Mouse (Mus musculus) layer of hippocampus, adult 9-10 months (tissue): ENCODE data around the gene Cdh22.

ENCODE experiments used
- DNase-seq: peaks from one replicate; pipeline ENCODE4 v3.0.0; 2022; ENCODE audit warnings: low spot score

Cdh22 gene

DNA sequence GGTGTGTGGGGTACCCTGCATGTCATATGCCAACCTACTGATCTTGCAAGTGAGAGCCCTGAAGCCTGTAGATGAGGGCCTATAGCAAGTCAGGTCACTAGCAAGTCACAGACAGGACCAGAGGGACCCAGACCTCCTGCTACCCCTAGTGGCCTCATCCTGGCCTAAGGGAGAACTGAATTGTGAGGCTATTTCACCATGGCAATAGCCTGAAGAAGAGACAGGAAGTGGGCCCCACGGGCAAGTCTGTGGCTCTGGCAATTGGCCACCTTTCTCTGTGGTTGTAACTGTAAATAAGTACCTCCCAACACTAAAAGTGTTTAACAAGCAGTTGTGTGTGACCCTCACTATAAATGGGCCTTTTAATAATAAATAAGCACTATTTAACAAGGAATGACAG is 16.2 kb upstream of the Cdh22 start:
- DNase-seq, result no peak

DNA sequence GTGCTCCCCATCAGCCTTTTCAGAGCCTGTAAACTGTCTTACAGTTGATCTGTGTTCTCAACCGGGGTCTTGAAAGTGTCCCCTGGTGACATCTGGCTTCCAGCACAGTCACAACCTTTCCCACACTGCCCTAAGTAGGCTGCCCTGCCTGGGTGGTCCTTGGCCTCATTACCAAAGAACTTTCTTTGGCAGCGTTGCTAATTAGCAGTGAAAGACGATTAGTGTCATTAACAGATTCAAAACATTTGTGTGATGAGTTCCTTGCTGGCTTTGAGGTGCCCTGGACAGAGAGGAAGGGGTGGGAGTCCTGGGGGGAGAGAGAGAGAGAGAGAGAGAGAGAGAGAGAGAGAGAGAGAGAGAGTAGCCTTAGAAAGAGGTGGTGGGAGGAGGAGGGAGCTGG is 14.3 kb upstream of the Cdh22 start:
- DNase-seq, result no peak

DNA sequence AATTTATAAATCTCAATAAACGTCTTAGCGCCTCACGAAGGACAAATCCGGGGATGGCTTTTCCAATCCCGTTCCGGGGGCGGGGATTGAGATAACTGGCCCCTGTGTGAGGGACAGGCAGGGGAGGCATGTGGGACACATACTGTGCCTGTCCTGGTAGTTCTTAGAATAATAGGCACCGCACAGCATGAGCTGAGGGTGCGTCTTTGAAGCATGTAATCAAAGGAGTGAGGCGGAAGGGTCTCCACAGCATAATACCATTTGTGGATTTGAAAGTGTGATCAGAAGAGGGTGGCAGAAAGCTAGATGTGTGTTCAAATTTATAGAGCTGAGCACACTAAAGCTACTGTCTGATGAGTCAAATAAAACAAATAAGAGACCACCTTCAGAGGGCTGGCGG is 11.7 kb upstream of the Cdh22 start:
- no peak for DNase-seq

DNA sequence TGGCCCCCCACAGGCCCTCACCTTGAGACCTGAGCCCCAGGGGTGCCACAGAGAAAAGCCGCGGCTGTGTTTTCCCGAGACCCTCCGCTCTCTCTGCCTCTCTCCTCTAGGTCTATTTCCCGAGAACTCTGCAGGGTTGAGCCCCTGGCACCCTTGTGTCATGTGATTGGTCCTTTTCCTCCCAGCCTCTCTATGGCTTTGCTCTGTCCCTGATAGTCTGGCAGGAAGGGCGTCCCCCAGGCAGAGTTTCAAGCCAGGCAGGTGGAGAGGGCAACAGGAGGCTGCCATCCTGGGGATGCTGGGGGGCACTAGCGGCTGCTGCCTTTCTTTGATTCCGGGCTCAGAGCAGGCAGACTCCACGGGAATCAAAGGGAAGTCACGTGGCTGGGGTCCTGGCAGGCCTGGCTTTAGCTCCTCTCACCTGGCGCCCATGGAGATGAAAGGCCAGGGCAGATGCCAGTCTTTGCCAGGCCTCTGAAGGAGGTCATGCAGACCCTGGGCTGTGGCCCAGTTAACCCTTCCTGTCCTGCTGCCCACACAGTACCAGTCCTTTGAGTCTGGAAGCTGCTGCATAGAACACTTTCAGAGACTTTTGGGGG is 8.6 kb upstream of the Cdh22 start:
- no peak for DNase-seq

DNA sequence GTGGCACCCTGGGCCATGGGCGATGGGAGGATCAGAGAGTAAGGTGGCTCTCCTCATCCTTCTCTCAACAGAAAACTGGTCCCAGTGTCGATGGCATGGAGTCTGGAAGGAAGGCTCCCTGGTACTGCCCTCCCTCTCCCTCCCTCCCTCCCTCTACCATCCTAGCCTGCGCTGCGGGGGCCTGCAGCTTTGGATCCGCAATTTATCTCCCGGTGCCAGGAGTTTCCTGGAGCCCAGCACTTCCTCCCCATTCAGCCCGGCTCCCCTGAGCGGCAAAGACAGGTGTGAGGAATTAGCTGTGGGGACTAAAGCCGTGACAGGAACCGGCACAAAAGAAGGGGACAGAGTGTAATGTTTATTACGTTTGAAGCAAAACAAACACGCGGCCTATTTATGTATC is 7.9 kb upstream of the Cdh22 start:
- no peak for DNase-seq

DNA sequence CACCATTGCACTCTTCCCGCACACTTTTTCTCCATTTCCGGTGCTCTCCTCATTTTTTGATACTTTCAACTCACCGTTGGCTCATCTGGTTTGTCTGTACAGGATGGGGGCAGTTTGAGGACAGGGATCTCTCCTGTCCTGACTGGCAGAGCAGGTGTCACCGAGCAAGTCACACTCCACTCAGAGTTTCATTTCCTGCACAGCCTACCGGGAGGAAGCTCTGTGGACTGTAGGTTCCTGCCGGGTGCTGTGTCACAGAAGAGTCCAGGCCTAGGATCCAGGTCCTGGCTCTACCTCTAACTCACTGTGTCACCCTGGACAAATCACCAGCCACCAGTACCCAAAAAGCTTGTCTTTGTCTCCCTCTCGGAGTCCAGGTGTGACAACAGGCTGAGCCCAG is 7.1 kb upstream of the Cdh22 start:
- DNase-seq, result no peak

DNA sequence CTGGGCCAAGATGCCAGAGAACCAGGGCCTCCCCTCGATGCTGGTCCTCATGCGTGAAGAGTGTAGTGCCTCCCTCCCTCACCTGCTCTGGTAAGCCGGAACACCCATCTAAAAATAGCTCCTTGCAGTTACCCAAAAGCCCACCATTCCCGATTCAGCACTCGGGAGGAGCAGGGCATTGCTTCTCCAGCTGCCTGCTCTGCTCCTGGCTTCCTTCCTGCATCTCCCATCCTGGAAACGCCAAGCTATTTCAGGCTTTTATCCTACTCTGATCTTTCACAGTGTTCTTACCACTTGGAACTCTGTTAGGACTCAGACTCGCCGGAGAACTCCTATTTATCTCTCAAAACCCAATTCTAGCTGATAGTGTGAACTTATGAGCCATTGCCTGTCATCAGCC is 5.7 kb upstream of the Cdh22 start:
- DNase-seq, result no peak

DNA sequence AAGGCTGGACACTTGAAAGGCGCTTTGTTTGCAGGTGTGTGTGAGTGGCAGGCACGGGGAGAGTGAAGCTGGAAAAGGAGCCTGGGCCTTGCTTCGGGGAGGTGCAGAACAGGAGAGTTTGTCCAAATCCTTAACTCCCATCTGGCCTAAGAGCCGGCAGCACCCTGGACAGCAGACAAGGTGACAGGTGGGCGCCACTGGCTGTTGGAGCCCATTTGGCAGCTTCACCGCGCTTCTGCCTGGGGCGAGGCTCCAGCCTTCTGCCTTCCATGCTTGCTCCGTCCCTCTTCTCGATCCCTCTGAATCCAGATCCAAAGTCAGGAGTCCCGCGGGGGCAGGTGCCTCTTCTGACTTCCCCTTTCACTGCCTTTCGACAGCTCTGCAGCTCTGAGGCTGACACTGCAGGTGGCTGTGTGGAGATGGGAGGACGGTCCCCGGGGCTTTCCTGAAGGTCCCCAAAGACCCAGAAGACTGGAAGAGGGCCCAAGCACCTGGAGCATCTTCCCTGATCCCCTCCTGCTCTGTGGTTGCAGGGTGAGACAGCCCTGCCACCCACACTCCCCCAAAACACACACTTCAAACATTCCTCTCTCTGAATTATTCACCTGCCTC is 5.0 kb upstream of the Cdh22 start:
- DNase-seq, result no peak

DNA sequence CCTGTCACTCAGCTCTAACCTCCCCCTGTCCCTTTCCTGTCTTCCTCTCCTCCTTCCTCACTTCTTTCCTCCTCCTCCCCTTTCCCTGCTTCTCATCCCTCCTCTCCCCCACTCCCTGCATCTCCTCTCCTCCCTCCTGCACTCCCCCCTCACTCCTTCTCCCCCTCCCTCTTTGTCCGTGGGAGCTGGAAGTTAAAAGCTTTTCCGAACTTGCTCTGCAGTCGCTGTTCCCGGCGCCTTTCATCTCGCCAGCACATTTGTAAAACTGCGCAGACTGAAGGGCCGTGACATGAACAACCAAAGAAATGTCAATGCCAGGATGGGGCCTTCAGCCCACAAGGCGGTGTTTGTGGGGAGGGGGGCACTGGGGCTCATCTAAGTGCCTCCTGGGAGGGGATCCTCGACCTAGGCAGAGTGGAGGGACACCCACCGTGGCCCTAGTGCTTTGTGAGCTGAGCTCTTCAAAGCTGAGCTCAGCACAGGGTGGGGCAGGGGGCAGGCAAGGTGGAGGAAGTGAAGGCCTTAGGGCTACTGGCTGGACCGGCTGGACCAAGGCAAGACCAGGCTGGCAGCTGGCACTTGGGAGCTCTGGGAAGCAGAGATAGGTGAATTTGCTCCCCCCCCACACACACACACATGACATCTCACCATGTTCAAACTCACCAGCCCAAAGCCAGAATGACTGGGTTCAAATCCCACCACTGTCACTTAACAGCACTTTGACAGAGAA is 3.9 kb upstream of the Cdh22 start:
- DNase-seq, result no peak

DNA sequence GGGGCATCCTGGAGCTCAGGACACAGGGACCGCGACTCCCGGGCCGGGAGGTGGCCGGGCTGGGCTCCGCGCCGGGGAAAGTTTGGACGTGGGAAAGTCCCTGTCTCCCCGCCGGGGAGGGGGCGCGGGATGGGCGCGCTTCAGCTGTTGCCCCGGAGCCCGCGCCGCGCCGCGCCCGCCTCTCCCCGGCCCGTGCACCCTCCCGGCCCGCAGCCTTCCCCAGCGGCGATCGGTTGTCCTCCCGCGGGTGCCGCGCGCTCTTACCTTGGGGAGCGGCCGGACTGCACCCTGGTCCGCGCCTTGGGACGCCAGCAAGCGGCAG is 401 bp downstream of the Cdh22 start:
- DNase-seq, result no peak

DNA sequence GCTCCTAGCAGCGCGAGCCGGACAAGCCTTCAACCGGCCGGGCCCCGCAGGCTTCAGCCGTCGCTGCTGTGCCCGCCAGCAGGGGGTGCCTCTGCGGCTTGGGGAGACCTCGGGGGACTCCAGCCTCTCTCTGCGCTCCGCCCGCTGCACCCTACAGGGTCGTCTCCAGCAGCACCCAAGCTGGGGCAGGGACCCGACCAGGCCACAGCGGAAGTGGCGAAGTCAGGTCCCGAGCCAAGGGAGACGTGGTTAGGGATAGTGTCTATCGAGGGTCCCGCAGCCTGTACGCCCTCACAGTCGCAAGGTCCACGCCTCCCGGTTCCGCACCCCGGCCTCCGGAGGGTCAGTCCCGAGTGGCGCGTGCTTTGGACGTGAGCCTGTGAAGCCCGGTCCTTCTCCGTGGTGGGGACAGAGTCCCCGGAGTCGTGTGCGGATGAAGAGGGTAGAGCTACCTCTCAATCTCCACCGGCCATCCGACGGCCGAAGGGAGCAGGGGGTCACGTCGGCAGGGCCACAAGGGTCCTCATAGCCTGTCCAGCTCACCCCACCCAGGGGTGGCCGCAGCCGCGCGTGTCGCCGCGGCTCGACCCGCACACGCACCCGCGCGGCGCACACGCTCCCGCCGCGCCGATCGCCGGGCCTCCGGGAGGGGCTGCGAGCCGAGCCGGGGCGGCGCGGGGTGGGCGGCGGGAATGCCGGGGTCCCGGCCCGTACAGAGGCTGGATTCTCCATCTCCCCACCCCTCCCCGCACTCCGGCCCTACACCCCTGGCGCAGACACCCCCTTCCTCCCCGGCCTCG is 962 bp downstream of the Cdh22 start:
- DNase-seq, result no peak

DNA sequence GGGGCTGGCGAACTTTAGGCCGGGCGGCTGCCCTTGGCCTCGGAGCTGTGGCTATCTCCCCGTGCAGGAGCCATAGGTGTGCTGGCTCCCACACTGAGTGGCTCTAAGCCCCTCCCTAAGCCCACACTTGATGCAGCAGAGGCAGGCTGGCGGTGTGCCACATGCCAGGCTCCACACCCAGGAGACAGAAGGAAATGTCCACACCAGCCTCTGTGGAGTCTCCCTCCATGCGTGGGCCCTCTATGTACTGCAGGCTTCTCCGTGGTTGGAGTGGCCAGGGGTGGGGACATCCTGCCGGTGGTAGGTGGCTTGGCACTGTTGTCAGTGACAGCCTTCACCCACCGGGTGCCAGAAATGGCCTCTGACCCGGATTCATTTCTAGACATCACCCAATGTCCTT is 5.6 kb downstream of the Cdh22 start:
- DNase-seq, result no peak

DNA sequence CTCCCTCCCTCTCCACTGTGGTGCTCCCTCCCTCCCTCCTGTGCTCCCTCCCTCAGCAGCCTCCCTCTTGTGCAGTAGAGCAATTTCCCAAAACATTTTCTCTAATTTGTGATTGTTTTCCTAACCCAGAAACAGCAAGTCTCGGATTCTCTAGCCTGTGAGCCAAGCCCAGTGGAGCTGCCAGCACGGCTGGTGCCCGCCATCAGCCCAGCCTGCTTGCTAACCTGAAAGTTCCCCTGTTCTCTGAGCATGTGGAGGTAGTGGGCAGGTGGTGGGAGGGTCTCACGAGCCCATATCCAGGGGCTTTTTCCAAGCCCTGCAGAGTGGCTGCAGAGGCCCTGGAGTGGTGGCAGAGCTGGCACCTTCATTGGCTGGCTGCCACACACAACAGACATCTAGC is 10.8 kb downstream of the Cdh22 start:
- no peak for DNase-seq

DNA sequence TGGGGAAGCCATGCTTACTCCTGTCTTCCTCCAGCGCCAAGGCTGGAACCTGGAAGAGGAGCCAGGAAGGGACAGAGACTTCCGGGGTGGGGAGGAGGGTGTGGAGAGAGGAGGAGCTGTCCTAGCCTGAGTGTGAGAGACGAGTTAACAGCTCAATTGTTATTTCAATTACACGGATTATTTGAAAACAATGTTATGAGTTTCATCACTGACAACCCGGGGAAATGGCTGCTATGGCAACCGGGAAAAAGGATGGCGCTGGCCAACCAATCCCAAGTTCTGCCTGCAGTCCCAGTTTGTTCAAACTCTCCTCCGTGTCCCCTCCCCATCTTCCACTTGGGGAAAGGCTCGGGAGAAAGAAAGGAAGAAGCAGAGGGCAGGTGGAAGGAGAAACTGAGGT is 12.7 kb downstream of the Cdh22 start:
- DNase-seq, result no peak

DNA sequence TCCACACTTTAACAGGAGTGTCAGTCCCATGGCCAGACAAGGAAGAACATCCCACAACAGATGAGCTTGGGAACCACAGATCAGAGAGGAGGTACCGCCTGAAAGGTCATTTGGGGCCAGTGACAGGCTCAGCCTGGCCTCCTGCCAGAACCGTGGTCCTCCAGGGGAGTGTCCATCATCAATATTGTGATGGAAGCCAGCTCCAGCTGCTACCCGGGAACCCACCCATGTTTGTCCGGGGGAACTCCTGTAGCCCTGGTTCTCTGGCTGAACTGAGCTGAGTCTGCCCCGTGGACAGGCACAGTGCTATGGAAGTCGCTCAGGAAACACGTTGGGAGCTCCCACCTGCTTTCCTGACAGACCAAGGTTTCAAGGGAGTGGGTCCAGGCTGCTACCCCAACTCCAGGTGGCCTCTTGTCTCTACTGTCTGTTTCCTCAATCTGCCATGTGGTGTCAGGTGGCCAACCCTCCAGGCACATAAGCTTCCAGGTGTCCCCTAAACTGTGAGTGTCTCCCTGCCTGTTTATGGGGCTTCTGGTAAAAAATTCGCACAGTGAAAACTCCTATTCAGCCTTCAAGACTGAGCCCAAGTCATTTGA is 14.2 kb downstream of the Cdh22 start:
- no peak for DNase-seq

DNA sequence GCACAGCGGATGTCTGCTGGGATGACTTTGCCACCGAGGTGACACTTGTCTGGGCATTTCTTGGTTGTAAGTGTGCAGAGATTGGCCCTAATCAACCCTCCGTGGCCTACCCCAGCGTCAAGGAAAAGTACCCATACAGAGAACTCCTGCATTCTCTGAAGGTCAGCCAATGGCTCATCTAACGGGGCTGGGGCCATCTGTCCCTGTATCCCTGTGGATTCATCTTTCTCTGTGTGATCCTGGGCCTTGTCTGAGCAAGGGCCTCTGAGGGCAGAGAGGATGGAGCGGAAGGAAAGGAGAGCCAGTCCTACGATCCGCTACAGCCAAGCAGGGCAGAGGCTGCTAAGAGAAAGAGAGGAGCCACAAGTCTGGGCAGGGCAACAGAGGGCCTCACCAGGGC is 15.7 kb downstream of the Cdh22 start:
- no peak for DNase-seq

DNA sequence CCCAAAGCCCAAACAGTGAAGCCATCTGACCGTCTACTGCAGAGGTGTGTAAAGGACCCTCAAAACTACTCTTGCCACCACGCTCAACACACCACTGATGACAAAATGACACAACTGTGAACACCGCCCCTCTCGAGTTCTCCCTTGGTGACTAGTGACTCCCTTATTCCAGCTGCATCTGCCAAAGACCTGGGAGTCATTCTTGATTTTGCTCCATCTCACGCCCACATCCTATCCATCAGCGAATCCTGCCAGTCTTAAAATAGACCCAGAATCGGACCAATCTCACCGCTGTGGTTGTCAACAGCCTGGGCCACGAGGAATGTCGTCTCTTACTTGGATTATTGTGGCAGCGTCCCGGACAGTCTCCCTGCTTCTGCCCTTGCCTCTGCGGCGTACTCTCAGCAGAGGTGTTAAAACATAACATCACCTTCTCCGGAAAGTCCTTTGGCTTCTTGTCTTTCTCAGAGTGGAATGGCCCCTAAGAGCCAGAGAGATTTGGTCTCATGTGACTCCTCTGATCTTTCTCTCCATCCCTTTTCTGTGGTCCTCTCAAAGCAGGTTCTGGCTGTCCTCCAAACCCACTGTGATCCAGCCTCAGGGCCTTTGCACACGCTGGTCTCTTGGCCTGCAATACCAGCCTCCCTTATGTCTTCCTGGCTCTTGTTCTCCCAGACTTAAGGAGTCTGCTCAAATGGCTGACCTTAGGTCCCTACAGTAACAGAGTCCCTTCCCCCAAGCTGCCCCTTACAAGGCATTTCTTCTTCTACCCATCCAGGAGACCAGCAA is 17.1 kb downstream of the Cdh22 start:
- DNase-seq, result no peak

DNA sequence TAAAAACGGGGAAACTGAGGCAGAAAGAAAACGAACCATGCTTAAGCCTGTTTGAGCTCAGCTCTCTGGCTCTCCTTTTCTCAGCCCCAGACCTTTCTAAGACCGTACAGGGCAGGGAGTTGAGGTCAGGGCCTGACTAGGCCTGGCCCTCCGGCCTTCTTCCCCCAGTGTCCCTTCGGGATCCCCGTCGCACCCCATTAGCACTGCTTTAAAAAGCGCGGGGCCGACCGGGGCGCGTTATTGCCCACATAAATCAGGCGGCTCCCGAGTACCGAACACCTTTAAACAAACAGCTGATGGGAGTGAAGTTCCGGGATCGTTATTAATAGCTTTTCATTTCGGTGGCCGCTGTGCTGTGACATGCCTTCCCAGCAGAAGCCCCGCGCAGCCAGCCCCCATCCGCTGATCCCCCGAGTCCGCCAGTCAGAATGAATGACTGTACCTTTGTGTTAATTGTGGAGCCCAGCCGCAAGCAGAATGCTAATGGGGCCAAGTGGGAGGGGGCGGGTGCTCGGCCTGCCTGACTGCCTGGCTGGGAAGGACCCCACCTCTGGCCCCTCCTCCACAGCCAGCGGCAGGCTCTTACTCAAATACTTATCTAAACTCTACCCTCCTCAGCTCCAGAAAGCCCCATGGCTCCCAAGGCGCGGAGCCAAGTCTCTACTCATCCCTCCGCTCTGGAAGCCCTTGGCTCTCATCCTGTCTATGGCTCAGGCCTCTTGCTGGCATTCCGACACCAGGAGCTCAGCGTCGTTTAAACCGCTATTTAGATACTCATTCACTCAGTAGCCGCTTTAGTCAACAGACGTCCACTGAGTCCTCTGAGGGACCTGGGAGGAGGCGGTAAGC is 19.3 kb downstream of the Cdh22 start:
- DNase-seq, result no peak

DNA sequence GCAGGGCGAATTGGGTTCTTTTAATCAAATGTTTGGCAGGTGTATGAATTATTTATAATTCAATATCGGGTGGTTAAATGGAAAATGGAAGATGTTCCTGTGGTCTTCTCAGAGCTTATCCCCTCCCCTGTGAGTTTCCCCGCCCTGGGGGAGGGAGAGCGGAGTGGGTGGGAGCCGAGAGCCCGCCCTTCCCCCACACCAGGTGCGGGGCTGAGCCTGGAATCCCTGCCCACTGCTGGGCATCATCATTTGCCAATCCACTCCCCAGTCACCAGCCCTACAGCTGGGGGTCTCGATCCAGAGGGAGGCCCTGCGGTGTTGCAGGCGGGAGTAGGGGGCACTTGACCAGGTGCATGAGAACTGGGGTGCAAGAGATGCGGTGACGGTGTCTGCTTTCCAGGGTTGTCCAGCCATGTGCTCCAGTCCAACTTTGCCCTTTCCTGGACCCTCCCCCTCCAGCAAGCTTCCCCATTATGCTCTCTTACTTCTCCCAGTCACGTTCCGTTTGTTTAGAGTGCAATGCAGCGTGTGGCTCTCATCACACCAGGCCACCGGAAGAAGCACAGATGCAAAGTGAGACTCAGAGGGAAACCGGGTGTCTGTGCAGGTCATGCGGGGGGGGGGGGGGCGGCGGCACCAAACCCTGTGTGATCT is 23.1 kb downstream of the Cdh22 start:
- no peak for DNase-seq

DNA sequence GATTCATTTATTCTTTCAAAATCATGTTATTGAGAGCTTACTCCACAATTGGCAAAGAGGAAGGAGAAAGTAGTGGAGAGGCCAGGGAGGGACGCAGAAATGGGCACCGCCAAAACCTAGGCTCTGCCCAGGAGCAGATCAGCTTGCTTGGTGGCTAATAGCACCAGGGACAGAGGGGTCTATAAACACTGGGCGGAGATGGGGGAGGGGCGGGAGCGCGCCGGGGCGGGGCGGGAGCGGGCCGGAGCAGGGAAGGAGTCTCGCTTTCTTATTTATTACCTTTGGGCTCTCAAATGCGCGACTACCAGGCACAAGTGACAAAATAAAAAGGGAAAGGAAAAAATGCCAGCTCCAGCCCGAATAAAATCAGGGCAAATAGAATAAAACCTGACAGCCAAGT is 23.7 kb downstream of the Cdh22 start:
- no peak for DNase-seq
